Mouse (Mus musculus): ENCODE measurements around the gene Dcun1d3. TPM values are rescaled to one million over a fixed set of nuclear protein-coding genes. Genes with fewer than 3 reads are reported as not detected.

Dcun1d3 gene
- polyA plus RNA-seq, 1 experiment from 2014 or later, result 11.3 TPM

DNA sequence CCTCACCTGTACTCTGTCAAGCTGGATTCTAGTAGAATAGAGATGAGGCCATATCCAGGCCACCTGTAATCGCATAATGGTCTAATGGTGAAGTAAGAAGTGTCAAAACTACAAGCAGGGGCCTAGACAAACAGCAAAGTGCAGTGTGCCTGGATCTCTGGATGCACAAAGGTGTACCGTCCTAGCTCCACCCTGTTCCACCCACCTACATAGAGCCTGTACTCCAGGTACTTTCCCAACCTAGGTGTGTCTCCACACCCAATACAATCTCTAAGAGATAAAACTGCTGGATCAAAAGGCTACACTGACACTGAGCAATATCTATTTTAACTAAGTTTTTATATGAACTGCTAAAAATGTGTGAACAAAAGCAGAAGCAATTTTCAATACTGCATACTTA lies 35.5 kb downstream of the Dcun1d3 start:
- DNase-seq (ENCODE audit: low spot score) (no peak), ATAC-seq (ENCODE audit: low FRiP score) (no peak)

DNA sequence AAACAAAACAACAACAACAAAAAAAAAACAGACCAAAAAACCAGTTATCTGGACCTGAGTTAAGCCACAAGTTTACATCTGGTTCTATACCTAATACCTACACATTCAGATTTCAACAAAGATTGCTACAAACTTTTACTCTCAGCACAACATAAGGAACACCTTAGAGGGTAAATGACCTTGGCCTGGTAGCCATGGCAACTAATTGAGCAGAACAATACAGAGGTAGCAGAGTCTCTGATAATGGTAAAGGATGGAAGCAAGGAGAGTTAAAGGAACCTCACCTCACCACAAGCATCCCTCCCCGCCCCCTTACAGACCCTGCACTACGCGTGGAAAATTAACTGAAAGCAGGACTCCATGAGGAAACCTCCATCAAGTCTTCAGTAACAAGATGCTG lies 36.0 kb downstream of the Dcun1d3 start:
- ATAC-seq (ENCODE audit: low FRiP score) (no peak), DNase-seq (ENCODE audit: low spot score) (no peak)
- Histone ChIP-seq H3K4me3 (replicated peaks; ENCODE audit: low read length) (no peak overlapping the region), H3K9me3 (ENCODE audit: control insufficient read depth, low read length) (no peaks in the 10 kb centered on the region), H3K4me1 (replicated peaks; ENCODE audit: control insufficient read depth, insufficient read depth, low read length) (peaks cover 15% of the 10 kb centered on the region), H3K27me3 (ENCODE audit: control insufficient read depth, insufficient read depth, low read length) (no peaks in the 10 kb centered on the region), H3K9ac (no peak overlapping the region), H3K27ac (no peak overlapping the region), H3K36me3 (replicated peaks; ENCODE audit: control insufficient read depth, insufficient read depth) (peaks cover 33% of the 10 kb centered on the region), H3K4me2 (replicated peaks) (no peak overlapping the region)
- WGBS, result 91% methylated on average over 3 of the region's 3 CpGs

More for the DNA sequence above, 35.5 kb downstream of the Dcun1d3 start:
- Histone ChIP-seq H3K4me1 (replicated peaks; ENCODE audit: control insufficient read depth, insufficient read depth, low read length) (peaks cover 15% of the 10 kb centered on the region), H3K4me2 (replicated peaks) (no peak overlapping the region), H3K9ac (no peak overlapping the region), H3K9me3 (ENCODE audit: control insufficient read depth, low read length) (no peaks in the 10 kb centered on the region), H3K27ac (no peak overlapping the region), H3K4me3 (replicated peaks; ENCODE audit: low read length) (no peak overlapping the region), H3K27me3 (ENCODE audit: control insufficient read depth, insufficient read depth, low read length) (no peaks in the 10 kb centered on the region), H3K36me3 (replicated peaks; ENCODE audit: control insufficient read depth, insufficient read depth) (peaks cover 33% of the 10 kb centered on the region)
- WGBS, result 89% methylated on average over 2 of the region's 2 CpGs

DNA sequence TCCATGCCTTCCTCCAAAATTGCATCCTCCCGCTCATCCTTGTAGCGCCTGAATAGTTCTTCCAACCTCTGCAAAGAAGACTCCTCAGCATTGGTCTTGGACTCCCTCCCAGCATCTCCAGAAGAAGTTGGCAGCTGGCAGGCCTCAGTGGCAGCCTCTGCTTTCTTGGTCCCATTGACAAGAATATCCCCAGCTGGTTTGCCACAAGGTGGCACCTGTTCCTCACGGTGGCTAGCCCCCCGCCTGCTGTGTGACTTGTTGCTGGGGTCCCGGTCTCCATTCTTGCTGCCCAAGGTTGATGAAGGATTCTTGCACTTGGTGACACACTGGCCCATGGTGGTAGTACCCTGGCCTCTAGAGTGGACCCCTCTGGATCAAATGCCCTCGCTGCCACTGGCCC lies 36.6 kb downstream of the Dcun1d3 start:
- peaks cover 33% of the 10 kb centered on the region for H3K36me3 ChIP-seq (replicated peaks; ENCODE audit: control insufficient read depth, insufficient read depth)

DNA sequence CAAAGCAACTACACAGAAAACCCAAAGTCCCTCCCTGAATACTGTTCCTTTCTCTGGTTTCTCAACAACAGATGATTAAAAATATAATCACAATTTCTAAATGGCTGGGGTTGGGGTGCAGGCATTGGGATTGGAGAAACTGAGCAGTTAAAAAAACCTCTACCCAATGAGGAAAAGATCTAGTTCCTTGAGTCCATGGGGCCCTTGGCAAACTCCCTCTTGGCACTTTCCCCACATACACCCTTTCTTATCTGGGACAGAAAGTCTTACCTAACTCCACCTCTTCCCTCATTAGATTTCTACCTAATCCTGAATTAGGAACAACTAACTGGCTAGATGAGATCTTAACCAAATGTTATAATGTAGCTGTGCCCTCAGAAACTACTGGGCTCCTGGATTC lies 41.1 kb downstream of the Dcun1d3 start:
- Histone ChIP-seq H3K4me1 (replicated peaks; ENCODE audit: control insufficient read depth, insufficient read depth, low read length) (no peaks in the 10 kb centered on the region), H3K4me3 (replicated peaks; ENCODE audit: low read length) (no peak overlapping the region), H3K36me3 (replicated peaks; ENCODE audit: control insufficient read depth, insufficient read depth) (peaks cover 37% of the 10 kb centered on the region), H3K27ac (no peak overlapping the region), H3K9me3 (ENCODE audit: control insufficient read depth, low read length) (no peaks in the 10 kb centered on the region), H3K27me3 (ENCODE audit: control insufficient read depth, insufficient read depth, low read length) (no peaks in the 10 kb centered on the region), H3K4me2 (replicated peaks) (no peak overlapping the region), H3K9ac (no peak overlapping the region)
- DNase-seq (ENCODE audit: low spot score), result no peak
- no peak for ATAC-seq (ENCODE audit: low FRiP score)

More for the DNA sequence above, 36.6 kb downstream of the Dcun1d3 start:
- H3K27me3 ChIP-seq (ENCODE audit: control insufficient read depth, insufficient read depth, low read length), result no peaks in the 10 kb centered on the region
- no peak overlapping the region for H3K9ac ChIP-seq
- no peak for ATAC-seq (ENCODE audit: low FRiP score)
- H3K27ac ChIP-seq, result no peak overlapping the region
- H3K4me2 ChIP-seq (replicated peaks), result no peak overlapping the region
- H3K4me1 ChIP-seq (replicated peaks; ENCODE audit: control insufficient read depth, insufficient read depth, low read length), result peaks cover 15% of the 10 kb centered on the region
- DNase-seq (ENCODE audit: low spot score), result no peak
- no peaks in the 10 kb centered on the region for H3K9me3 ChIP-seq (ENCODE audit: control insufficient read depth, low read length)
- WGBS, result 81% methylated on average over 6 of the region's 6 CpGs
- no peak overlapping the region for H3K4me3 ChIP-seq (replicated peaks; ENCODE audit: low read length)

DNA sequence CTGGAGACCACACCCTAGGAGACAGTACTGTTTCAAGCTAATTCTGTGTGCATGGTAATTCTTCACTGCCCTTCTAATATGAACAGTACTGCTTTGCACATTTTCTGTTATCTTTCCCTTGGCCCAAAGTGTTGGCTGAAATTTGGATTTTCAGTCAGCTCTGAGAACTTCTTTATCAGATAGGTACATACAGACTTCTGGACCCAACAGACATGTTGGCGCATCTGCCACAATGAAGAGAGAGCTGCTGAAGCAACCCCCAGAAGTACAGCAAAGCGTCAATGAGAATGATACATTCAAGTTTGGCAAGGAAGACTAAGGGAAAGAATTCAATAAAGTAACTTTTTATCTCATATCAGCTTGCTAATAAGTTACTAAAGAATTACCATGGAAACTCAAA lies 41.7 kb downstream of the Dcun1d3 start:
- no peak overlapping the region for H3K9ac ChIP-seq
- no peak overlapping the region for H3K4me3 ChIP-seq (replicated peaks; ENCODE audit: low read length)
- H3K27ac ChIP-seq, result no peak overlapping the region
- H3K4me1 ChIP-seq (replicated peaks; ENCODE audit: control insufficient read depth, insufficient read depth, low read length), result no peaks in the 10 kb centered on the region
- DNase-seq (ENCODE audit: low spot score) (no peak), ATAC-seq (ENCODE audit: low FRiP score) (no peak)
- 97% methylated on average over 2 of the region's 2 CpGs for WGBS
- no peaks in the 10 kb centered on the region for H3K9me3 ChIP-seq (ENCODE audit: control insufficient read depth, low read length)
- no peaks in the 10 kb centered on the region for H3K27me3 ChIP-seq (ENCODE audit: control insufficient read depth, insufficient read depth, low read length)
- H3K4me2 ChIP-seq (replicated peaks), result no peak overlapping the region
- H3K36me3 ChIP-seq (replicated peaks; ENCODE audit: control insufficient read depth, insufficient read depth), result peaks cover 32% of the 10 kb centered on the region

DNA sequence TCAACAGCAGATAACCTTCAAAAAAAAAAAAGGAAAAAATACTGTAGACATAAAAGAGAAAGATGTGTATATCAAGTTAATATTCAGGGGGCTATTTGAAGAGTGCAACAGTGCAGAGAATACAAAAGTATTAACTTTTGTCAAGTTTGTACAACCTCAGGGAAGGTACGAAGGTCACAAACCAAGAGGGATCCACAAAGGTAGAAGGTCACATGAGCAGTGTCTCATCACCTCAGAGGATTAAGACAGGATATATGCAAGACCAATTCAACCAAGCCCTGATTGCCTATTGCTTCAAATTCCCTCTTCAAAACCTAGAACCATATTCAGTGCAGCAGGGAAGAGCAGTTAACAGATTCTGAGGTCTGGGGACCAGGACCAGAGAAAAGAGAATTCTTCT lies 42.9 kb downstream of the Dcun1d3 start:
- Histone ChIP-seq H3K9ac (no peak overlapping the region), H3K36me3 (replicated peaks; ENCODE audit: control insufficient read depth, insufficient read depth) (peaks cover 28% of the 10 kb centered on the region), H3K27me3 (ENCODE audit: control insufficient read depth, insufficient read depth, low read length) (no peaks in the 10 kb centered on the region), H3K9me3 (ENCODE audit: control insufficient read depth, low read length) (no peaks in the 10 kb centered on the region), H3K4me1 (replicated peaks; ENCODE audit: control insufficient read depth, insufficient read depth, low read length) (no peaks in the 10 kb centered on the region), H3K4me2 (replicated peaks) (no peak overlapping the region), H3K4me3 (replicated peaks; ENCODE audit: low read length) (no peak overlapping the region), H3K27ac (no peak overlapping the region)
- no peak for ATAC-seq (ENCODE audit: low FRiP score)
- no peak for DNase-seq (ENCODE audit: low spot score)
- WGBS, result 100% methylated on average over 1 of the region's 1 CpGs

DNA sequence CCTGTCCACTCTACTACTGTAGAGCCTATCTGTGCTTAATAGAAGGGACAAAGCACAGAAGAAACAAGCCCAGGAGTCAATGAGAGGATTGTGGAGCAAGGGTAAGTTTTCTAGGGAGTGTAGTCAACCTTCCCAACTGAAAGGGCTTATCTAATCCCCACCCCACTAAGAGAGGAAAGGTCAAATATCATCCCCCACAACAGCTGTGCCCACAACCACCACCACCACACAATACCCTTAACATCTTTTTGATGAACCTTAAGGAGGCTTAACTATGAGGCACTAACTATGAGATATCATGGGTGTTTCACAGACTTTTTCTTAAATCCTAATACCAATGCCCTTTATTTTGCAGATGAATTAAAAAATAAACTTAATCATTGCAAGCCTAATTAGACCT lies 43.6 kb downstream of the Dcun1d3 start:
- ATAC-seq (ENCODE audit: low FRiP score) (no peak), DNase-seq (ENCODE audit: low spot score) (no peak)
- Histone ChIP-seq H3K27me3 (ENCODE audit: control insufficient read depth, insufficient read depth, low read length) (no peaks in the 10 kb centered on the region), H3K4me2 (replicated peaks) (no peak overlapping the region), H3K9me3 (ENCODE audit: control insufficient read depth, low read length) (no peaks in the 10 kb centered on the region), H3K27ac (no peak overlapping the region), H3K36me3 (replicated peaks; ENCODE audit: control insufficient read depth, insufficient read depth) (peaks cover 21% of the 10 kb centered on the region), H3K9ac (no peak overlapping the region), H3K4me3 (replicated peaks; ENCODE audit: low read length) (no peak overlapping the region), H3K4me1 (replicated peaks; ENCODE audit: control insufficient read depth, insufficient read depth, low read length) (no peaks in the 10 kb centered on the region)

DNA sequence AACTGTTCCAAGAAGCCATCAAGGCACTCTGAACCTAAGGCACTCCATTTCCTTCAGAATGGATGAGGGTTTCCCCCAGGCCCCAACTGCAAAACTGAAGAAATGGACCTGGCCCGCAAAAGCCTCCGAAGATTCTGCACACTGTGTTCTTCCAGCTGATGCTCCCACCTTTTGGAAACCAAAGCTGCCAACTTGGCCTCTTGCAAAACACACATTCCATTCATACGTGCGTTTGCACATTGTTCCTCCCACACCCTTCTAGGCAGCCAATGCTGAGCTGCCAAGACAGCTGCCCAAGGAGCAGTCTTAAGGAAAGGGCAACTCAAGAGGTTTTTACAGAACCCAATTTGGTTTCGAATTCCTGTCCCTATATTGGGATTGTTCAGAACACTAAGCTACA lies 45.4 kb downstream of the Dcun1d3 start:
- no peak for DNase-seq (ENCODE audit: low spot score)
- Histone ChIP-seq H3K27me3 (ENCODE audit: control insufficient read depth, insufficient read depth, low read length) (no peaks in the 10 kb centered on the region), H3K36me3 (replicated peaks; ENCODE audit: control insufficient read depth, insufficient read depth) (0 out of 2 replicates have a peak, but pooled peaks cover 7% of the 10 kb centered on the region), H3K27ac (no peak overlapping the region), H3K4me1 (replicated peaks; ENCODE audit: control insufficient read depth, insufficient read depth, low read length) (no peaks in the 10 kb centered on the region), H3K4me3 (replicated peaks; ENCODE audit: low read length) (no peak overlapping the region), H3K4me2 (replicated peaks) (no peak overlapping the region), H3K9me3 (ENCODE audit: control insufficient read depth, low read length) (no peaks in the 10 kb centered on the region), H3K9ac (no peak overlapping the region)
- ATAC-seq (ENCODE audit: low FRiP score), result no peak
- WGBS, result 87% methylated on average over 5 of the region's 5 CpGs

DNA sequence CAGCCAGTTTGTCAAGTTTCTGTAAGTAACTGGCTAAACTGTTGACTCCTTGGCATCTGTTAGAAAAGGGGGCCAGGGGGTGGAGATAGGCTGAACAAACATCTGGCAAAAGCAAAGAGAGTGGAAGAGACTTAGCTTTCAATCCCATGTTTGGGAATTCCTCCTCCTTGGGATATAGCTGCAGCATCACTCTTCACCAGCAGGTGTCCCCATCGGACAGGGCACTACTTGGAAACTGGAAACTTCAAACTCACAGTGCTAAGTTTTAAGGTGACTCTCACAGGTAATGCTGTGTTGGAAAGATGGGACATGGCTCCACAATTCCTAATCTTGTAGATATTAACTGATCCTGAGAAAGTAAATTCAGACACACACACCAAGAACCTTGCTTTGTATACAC lies 47.0 kb downstream of the Dcun1d3 start:
- H3K27ac ChIP-seq, result no peak overlapping the region
- H3K9me3 ChIP-seq (ENCODE audit: control insufficient read depth, low read length), result no peaks in the 10 kb centered on the region
- H3K27me3 ChIP-seq (ENCODE audit: control insufficient read depth, insufficient read depth, low read length), result no peaks in the 10 kb centered on the region
- H3K9ac ChIP-seq, result no peak overlapping the region
- peak; percentile 79 for DNase-seq (ENCODE audit: low spot score)
- no peaks in the 10 kb centered on the region for H3K4me1 ChIP-seq (replicated peaks; ENCODE audit: control insufficient read depth, insufficient read depth, low read length)
- 0 out of 2 replicates have a peak, but pooled peaks cover 4% of the 10 kb centered on the region for H3K36me3 ChIP-seq (replicated peaks; ENCODE audit: control insufficient read depth, insufficient read depth)
- WGBS, result 0% methylated on average over 1 of the region's 1 CpGs
- H3K4me3 ChIP-seq (replicated peaks; ENCODE audit: low read length), result no peak overlapping the region
- ATAC-seq (ENCODE audit: low FRiP score), result no peak
- no peak overlapping the region for H3K4me2 ChIP-seq (replicated peaks)

DNA sequence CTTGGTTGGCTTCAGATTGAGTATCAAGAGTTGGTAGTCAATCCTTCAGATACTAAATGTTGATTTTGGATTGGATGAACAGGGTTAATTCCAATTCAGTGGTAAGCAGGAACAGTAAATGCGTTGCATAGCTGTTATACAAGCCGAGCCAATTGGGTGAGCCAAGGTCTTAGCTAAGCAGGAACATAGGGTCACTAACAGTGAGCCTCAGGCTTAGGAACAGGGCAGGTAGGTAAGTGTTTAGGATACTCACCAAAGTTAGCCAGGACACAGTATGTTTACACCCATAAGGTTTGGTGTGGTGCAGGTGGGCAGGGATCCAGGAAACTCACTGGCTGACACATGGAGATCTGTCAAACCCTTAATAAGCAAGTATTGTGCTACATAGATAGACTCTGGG lies 48.7 kb downstream of the Dcun1d3 start:
- no peak overlapping the region for H3K27ac ChIP-seq
- H3K36me3 ChIP-seq (replicated peaks; ENCODE audit: control insufficient read depth, insufficient read depth), result 0 out of 2 replicates have a peak, but pooled peaks cover 4% of the 10 kb centered on the region
- H3K27me3 ChIP-seq (ENCODE audit: control insufficient read depth, insufficient read depth, low read length), result no peaks in the 10 kb centered on the region
- H3K4me1 ChIP-seq (replicated peaks; ENCODE audit: control insufficient read depth, insufficient read depth, low read length), result no peaks in the 10 kb centered on the region
- H3K4me2 ChIP-seq (replicated peaks), result no peak overlapping the region
- H3K9ac ChIP-seq, result no peak overlapping the region
- no peak overlapping the region for H3K4me3 ChIP-seq (replicated peaks; ENCODE audit: low read length)
- no peaks in the 10 kb centered on the region for H3K9me3 ChIP-seq (ENCODE audit: control insufficient read depth, low read length)
- ATAC-seq (ENCODE audit: low FRiP score) (no peak), DNase-seq (ENCODE audit: low spot score) (no peak)
- WGBS, result 93% methylated on average over 2 of the region's 2 CpGs
